Mouse (Mus musculus) myocyte (in vitro differentiated cells): Measurements from ENCODE around the gene Nmrk1.

Experiments used
- CEBPB ChIP-seq: IDR thresholded peaks from 2 replicates; pipeline ENCODE4 v1.6.1; 2011; ENCODE audit warnings: mild to moderate bottlenecking, moderate library complexity; ENCODE audit not compliant: poor library complexity, insufficient read depth, severe bottlenecking
- E2F4 ChIP-seq: IDR thresholded peaks from one replicate; pipeline ENCODE4 v1.6.1; 2011; ENCODE audit warnings: mild to moderate bottlenecking, control low read depth, moderate library complexity; ENCODE audit not compliant: insufficient read depth
- MAX ChIP-seq: IDR thresholded peaks from one replicate; pipeline ENCODE4 v1.6.1; 2011; ENCODE audit warnings: low read depth, mild to moderate bottlenecking, control low read depth
- POLR2A ChIP-seq: IDR thresholded peaks from one replicate; pipeline ENCODE4 v1.6.1; 2011; ENCODE audit warnings: low read depth, mild to moderate bottlenecking, control low read depth, moderate library complexity; ENCODE audit not compliant: insufficient read length
- POLR2AphosphoS2 ChIP-seq: IDR thresholded peaks from one replicate; pipeline ENCODE4 v1.6.1; 2011; ENCODE audit warnings: low read depth, control low read depth; ENCODE audit not compliant: insufficient read length
- TCF12 ChIP-seq: IDR thresholded peaks from one replicate; pipeline ENCODE4 v1.6.1; 2011; ENCODE audit warnings: mild to moderate bottlenecking, control low read depth; ENCODE audit not compliant: poor library complexity, insufficient read depth, severe bottlenecking

- TF ChIP-seq MAX, result no peak
- no peak for TF ChIP-seq POLR2AphosphoS2
- TF ChIP-seq POLR2A, result no peak
- TF ChIP-seq CEBPB, result no peak
- TF ChIP-seq E2F4, result no peak
- TF ChIP-seq TCF12, result no peak
These were observed 60.4 kb downstream of the Nmrk1 start for GRCm38 (mm10) chr19:18692176-18692575.
